Mouse (Mus musculus): ENCODE measurements around the gene Ccl17. TPM values are rescaled to one million over a fixed set of nuclear protein-coding genes. Genes with fewer than 3 reads are reported as not detected.
"Not testable (repeated sequence)": the region's sequence is repeated elsewhere in the genome, so short reads cannot be mapped to it uniquely, and the experiment has no call there.

The Ccl17 gene
- polyA plus RNA-seq, 1 experiment from 2014 or later = not detected

DNA sequence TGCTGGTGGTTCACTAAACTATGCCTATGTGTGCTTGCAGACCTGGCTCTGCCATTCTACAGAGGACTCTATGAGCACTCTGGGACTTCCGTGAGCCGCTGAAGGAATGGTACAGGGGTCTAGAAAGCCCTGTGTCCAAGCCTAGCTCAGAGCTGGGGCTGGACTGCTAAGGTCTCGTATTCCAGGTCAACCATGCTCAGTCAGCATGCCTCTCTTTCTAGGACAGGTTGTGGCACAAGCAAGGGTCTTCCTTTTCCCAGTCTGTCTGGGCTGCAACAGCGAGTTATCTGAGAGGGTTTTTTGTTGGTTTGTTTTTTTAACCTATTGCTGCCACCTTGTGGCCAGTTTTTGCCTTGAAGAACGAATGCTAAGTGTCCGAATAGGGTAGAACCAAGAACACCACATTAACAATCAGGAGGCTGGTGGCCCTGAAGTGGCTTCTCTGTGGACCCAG is 2.4 kb downstream of the Ccl17 start:
- Histone ChIP-seq H3K27ac (no peak overlapping the region), H3K27me3 (no peaks in the 10 kb centered on the region), H3K9me3 (no peaks in the 10 kb centered on the region), H3K4me1 (0 out of 2 replicates have a peak, but pooled peaks cover 3% of the 10 kb centered on the region), H3K4me2 (peak overlapping the region; percentile 47), H3K4me3 (peak overlapping the region; percentile 17; the same call in 1 of the 2 replicates), H3K36me3 (no peaks in the 10 kb centered on the region), H3K9ac (peak overlapping the region; percentile 58; the same call in 1 of the 2 replicates)
- no peak for ATAC-seq (ENCODE audit: insufficient number of reproducible peaks, insufficient read depth, low FRiP score, low TSS enrichment, low read depth)
- WGBS = 31% methylated on average over 6 of the region's 6 CpGs

DNA sequence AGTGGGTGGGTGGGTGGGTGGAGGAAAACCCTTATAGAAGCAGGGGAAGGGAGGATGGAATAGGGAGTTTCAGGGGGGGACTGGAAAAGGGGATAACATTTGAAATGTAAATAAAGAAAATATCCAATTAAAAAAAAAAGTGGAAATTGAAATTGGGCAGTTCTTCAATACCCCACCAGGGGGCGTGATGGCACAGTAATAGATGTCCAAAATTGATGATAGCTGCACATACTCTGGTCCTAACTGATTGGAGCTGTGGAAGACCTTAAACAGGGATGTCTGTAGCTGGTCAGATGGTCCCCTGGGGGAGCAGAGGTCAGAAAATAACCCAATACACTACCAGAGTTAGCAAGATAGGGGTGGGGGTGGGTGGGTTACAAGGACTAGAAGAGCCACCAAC is 4.3 kb downstream of the Ccl17 start:
- ATAC-seq (ENCODE audit: insufficient number of reproducible peaks, insufficient read depth, low FRiP score, low TSS enrichment, low read depth) = no peak
- Histone ChIP-seq H3K4me2 (no peak overlapping the region), H3K27me3 (no peaks in the 10 kb centered on the region), H3K9ac (no peak overlapping the region), H3K4me3 (no peak overlapping the region), H3K9me3 (no peaks in the 10 kb centered on the region), H3K27ac (no peak overlapping the region), H3K4me1 (0 out of 2 replicates have a peak, but pooled peaks cover 3% of the 10 kb centered on the region), H3K36me3 (no peaks in the 10 kb centered on the region)
- 0% methylated on average over 1 of the region's 1 CpGs for WGBS

DNA sequence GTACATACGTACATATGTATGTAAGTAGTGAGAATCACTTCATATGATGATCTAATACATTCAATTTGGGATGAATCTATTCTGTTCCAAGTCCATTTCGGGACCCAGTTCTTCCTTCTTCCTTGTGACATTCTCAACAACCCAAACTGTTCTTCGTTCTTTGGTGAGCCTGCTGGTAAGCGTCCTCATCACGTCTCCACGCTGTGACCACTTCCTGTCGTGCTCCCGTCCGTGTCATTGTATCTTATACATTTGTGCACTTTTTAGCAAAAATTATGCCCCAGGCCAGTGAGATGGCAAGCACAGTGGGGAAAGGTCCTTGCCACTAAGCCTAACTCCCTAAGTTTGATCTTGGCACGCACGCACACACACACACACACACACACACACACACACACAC is 7.7 kb downstream of the Ccl17 start:
- Histone ChIP-seq H3K27ac (no peak overlapping the region), H3K4me3 (no peak overlapping the region), H3K27me3 (no peaks in the 10 kb centered on the region), H3K9ac (no peak overlapping the region), H3K4me1 (no peaks in the 10 kb centered on the region), H3K9me3 (no peaks in the 10 kb centered on the region), H3K36me3 (peaks cover 20% of the 10 kb centered on the region), H3K4me2 (no peak overlapping the region)
- ATAC-seq (ENCODE audit: insufficient number of reproducible peaks, insufficient read depth, low FRiP score, low TSS enrichment, low read depth) = no peak
- WGBS = 89% methylated on average over 11 of the region's 11 CpGs

DNA sequence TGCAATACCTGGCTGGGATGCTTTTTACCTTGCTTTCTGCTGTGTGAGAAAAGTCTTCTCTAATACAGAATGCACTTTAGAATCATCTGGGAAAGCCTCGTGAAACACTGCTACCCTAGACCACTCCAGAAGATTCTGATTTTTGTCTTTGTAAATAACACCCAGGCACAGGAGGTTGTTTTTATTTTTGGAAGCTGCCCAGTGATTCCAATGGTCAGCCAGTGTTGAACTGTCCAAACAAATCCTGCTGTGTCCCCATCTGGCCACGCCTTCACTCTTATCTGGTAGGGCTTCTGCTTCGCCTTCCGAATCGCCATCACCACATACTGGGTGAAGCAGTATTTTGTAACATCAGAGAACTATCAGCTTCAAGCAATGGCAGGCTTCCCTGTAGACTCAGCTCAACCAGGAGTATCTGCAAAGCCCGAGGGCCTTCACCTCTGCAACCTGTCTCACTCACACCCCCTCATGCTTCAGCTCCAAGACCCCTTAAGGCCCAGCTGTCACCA is 9.5 kb downstream of the Ccl17 start:
- Histone ChIP-seq H3K36me3 (peaks cover 38% of the 10 kb centered on the region), H3K4me3 (no peak overlapping the region), H3K9me3 (no peaks in the 10 kb centered on the region), H3K4me1 (no peaks in the 10 kb centered on the region), H3K27me3 (no peaks in the 10 kb centered on the region), H3K27ac (no peak overlapping the region), H3K9ac (no peak overlapping the region), H3K4me2 (no peak overlapping the region)
- WGBS = 83% methylated on average over 6 of the region's 6 CpGs
- no peak for ATAC-seq (ENCODE audit: insufficient number of reproducible peaks, insufficient read depth, low FRiP score, low TSS enrichment, low read depth)

DNA sequence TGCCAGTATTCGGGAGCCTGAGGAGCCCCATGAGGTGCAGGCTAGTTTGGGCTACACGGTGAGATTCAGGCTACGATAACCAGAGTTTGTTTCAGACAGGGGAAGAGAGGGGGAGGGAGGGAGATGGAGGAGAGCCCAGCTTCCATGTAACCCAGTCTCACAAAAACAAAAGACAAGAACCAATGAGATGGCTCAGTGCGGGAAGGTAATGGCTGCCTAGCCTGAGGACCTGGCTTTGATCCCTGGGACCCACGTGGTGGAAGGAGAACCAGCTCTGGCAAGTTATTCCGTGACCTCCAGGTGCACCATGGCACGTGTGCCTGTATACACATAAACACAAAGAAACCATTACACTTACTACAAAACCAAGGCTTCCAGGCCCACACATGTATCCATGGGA is 10.3 kb downstream of the Ccl17 start:
- H3K27ac ChIP-seq = no peak overlapping the region
- no peak overlapping the region for H3K4me3 ChIP-seq
- H3K36me3 ChIP-seq = peaks cover 45% of the 10 kb centered on the region
- peak; percentile 23; the same call in 1 of the 2 replicates for ATAC-seq (ENCODE audit: insufficient number of reproducible peaks, insufficient read depth, low FRiP score, low TSS enrichment, low read depth)
- no peak overlapping the region for H3K4me2 ChIP-seq
- no peaks in the 10 kb centered on the region for H3K9me3 ChIP-seq
- H3K9ac ChIP-seq = no peak overlapping the region
- no peaks in the 10 kb centered on the region for H3K27me3 ChIP-seq
- no peaks in the 10 kb centered on the region for H3K4me1 ChIP-seq
- 64% methylated on average over 7 of the region's 7 CpGs for WGBS

DNA sequence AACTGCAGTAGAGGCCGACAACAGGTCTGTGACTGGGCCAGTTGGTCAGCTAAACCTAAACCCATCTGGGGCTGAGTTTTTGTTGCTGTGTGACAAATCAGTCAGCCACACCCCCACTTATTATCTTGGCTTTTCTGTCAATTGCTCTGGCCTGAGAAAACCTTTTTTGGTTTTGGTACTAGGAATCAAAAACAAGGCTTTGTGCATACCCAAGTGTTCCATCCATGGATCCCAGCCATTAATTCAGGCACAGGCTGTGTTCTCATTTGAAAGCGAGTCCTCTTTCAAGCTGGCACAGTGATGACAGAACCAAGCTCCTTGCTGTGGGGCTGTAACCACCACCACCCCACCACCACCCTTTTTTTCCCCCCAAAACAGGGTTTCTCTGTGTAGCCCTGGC is 11.1 kb downstream of the Ccl17 start:
- H3K27me3 ChIP-seq = no peaks in the 10 kb centered on the region
- no peak overlapping the region for H3K9ac ChIP-seq
- H3K4me2 ChIP-seq = no peak overlapping the region
- WGBS = 80% methylated on average over 2 of the region's 2 CpGs
- no peak for ATAC-seq (ENCODE audit: insufficient number of reproducible peaks, insufficient read depth, low FRiP score, low TSS enrichment, low read depth)
- H3K36me3 ChIP-seq = peaks cover 52% of the 10 kb centered on the region
- H3K9me3 ChIP-seq = no peaks in the 10 kb centered on the region
- no peaks in the 10 kb centered on the region for H3K4me1 ChIP-seq
- H3K4me3 ChIP-seq = no peak overlapping the region
- no peak overlapping the region for H3K27ac ChIP-seq

DNA sequence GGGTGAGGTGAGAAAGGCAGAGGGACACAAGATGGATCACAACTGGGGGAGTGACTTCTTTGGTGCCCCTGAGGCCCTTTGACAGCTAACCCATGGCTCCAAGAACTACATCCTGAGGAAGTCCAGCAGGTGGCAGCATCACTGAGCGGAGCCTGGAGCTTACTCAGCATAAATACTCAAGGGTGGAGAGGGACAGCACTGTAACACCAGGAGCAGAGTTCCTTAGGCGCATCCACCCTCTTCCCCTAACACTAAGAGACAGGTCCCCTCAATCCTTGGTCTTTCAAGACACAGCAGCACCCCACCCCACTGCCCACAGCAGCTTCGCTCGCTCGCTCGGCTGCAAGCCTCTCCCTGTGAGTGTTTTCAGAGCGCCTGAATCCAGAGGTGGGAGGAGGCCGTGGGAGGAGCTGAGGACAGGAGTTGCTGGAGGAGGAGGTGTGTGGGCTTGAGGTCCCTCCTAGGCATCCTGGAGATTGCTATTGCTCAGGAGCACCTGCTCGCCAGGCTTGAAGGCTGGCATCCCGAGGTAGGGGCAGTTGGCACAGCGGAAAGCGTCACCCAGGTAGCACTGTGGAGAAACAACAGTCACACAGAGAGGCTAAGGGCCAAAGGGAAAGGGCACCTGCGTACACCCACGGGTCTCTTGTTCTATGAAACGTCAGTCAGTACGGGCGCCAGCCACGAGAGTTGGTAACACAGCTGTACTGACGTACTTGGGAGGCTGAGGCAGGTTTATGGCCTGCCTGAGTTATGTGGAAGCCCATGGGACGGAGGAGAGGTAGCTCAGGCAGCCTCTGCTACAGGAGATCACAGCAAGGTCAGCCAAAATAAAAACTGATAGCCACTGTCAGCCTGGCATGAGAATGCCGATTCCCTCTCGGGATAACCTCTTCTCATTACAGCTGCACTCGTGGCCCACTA is 12.6 kb downstream of the Ccl17 start:
- Histone ChIP-seq H3K4me3 (no peak overlapping the region), H3K9me3 (no peaks in the 10 kb centered on the region), H3K27me3 (no peaks in the 10 kb centered on the region), H3K9ac (no peak overlapping the region), H3K36me3 (peaks cover 64% of the 10 kb centered on the region), H3K27ac (no peak overlapping the region), H3K4me2 (no peak overlapping the region), H3K4me1 (no peaks in the 10 kb centered on the region)
- ATAC-seq (ENCODE audit: insufficient number of reproducible peaks, insufficient read depth, low FRiP score, low TSS enrichment, low read depth) = no peak
- 83% methylated on average over 23 of the region's 23 CpGs for WGBS

DNA sequence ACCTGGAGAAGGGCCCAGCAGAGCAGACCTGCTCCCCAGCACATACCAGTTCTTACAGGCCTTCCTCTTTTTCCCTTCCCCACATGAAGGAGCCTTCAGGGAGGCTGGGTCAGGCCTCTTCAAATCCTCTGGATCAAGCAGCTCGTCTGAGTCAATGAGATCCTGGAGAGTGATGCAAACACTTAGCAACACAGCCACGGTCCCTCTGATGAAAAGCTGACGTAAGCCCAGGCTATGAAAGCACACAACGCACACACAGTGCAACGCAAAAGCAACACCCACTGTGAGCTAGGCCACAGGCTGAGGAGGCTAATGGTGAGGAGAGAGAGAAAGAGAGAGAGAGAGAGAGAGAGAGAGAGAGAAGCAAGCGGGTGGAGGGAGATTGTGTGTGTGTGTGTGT is 14.9 kb downstream of the Ccl17 start:
- peaks cover 81% of the 10 kb centered on the region for H3K36me3 ChIP-seq
- 87% methylated on average over 6 of the region's 6 CpGs for WGBS

DNA sequence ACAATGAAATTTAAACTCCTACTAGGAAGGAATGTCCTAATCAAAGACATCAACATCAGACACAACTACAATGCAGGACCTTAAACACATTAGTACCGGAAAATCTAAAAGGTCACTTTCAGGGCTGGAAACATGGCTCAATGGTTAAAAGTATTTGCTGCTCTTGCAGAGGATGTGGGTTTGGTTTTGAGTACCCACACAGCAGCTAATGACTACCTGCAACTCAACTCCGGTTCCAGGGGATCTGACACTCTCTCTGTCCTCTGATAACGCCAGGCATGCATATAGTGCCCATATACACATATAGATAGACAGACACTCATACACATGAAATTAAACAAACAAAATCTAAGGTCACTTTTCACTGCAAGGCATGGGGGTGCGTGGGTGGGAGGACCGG is 16.0 kb downstream of the Ccl17 start:
- Histone ChIP-seq H3K27me3 (no peaks in the 10 kb centered on the region), H3K9me3 (no peaks in the 10 kb centered on the region), H3K27ac (no peak overlapping the region), H3K4me3 (no peak overlapping the region), H3K4me1 (no peaks in the 10 kb centered on the region), H3K9ac (no peak overlapping the region), H3K4me2 (no peak overlapping the region), H3K36me3 (peaks cover 84% of the 10 kb centered on the region)
- WGBS = 93% methylated on average over 5 of the region's 5 CpGs
- no peak for ATAC-seq (ENCODE audit: insufficient number of reproducible peaks, insufficient read depth, low FRiP score, low TSS enrichment, low read depth)

More for the DNA sequence above, 14.9 kb downstream of the Ccl17 start:
- Histone ChIP-seq H3K4me3 (no peak overlapping the region), H3K9ac (no peak overlapping the region), H3K27ac (no peak overlapping the region), H3K4me1 (no peaks in the 10 kb centered on the region), H3K9me3 (no peaks in the 10 kb centered on the region), H3K4me2 (no peak overlapping the region), H3K27me3 (no peaks in the 10 kb centered on the region)
- ATAC-seq (ENCODE audit: insufficient number of reproducible peaks, insufficient read depth, low FRiP score, low TSS enrichment, low read depth) = no peak

DNA sequence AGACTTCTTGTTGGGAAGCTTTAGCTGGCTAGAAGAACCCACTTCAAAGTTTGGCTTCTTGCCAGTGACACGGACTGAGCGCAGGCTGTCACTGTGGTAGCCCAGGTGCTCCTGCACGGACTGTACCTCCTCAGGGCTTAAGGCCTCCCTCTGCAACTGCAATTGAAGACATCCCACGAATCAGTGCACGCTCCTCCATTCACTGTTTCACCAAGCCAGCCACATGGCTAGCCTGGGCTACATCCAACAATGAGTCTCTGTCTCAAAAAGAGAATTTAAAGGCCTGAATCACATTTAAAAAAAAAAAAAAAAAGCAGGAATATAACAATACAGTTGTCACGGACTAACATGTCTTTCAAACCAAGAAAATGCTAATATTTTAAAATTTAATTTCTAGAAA is 18.0 kb downstream of the Ccl17 start:
- Histone ChIP-seq H3K4me1 (no peaks in the 10 kb centered on the region), H3K4me2 (no peak overlapping the region), H3K9ac (no peak overlapping the region), H3K4me3 (no peak overlapping the region), H3K27ac (no peak overlapping the region), H3K9me3 (no peaks in the 10 kb centered on the region), H3K27me3 (no peaks in the 10 kb centered on the region), H3K36me3 (peaks cover 78% of the 10 kb centered on the region)
- ATAC-seq (ENCODE audit: insufficient number of reproducible peaks, insufficient read depth, low FRiP score, low TSS enrichment, low read depth) = no peak
- WGBS = 86% methylated on average over 6 of the region's 6 CpGs

DNA sequence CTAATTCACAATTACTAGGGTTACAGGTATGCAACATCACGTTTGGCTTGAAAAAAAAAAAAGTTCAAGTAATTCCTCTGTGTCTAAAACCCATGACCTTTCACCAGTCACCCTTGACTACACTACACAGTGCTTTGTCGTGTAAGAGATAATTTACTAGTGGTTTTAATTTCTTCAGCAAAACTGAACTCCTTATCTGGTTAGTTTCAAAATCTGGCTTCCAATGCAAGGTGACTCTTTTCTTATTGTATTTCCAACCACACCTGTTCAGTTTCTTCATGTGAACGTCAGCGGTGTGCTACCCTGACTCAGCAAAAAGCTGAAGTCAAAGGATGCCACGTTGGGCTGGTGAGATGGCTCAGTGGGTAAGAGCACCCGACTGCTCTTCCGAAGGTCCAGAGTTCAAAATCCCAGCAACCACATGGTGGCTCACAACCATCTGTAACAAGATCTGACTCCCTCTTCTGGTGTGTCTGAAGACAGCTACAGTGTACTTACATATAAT is 23.7 kb downstream of the Ccl17 start:
- H3K27me3 ChIP-seq; H3K27ac ChIP-seq; ATAC-seq (ENCODE audit: insufficient number of reproducible peaks, insufficient read depth, low FRiP score, low TSS enrichment, low read depth); H3K4me3 ChIP-seq; H3K9me3 ChIP-seq; H3K4me2 ChIP-seq; H3K9ac ChIP-seq: not testable (repeated sequence)
- WGBS = 77% methylated on average over 7 of the region's 7 CpGs
- peaks cover 14% of the 10 kb centered on the region for H3K4me1 ChIP-seq
- peaks cover 27% of the 10 kb centered on the region for H3K36me3 ChIP-seq

DNA sequence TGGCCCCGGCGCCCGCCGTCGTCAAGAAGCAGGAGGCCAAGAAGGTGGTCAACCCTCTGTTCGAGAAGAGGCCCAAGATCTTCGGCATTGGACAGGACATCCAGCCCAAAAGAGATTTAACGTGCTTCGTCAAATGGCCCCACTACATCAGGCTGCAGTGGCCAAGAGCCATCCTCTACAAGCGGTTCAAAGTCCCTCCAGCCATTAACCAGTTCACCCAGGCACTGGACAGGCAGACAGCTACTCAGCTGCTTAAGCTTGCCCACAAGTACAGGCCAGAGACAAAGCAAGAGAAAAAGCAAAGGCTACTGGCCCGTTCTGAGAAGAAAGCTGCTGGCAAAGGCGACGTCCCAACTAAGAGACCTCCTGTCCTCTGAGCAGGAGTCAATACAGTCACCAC is 25.5 kb downstream of the Ccl17 start:
- H3K27ac ChIP-seq; H3K9me3 ChIP-seq; H3K4me3 ChIP-seq; H3K4me2 ChIP-seq; H3K9ac ChIP-seq; H3K27me3 ChIP-seq; ATAC-seq (ENCODE audit: insufficient number of reproducible peaks, insufficient read depth, low FRiP score, low TSS enrichment, low read depth): not testable (repeated sequence)
- H3K4me1 ChIP-seq = peaks cover 18% of the 10 kb centered on the region
- WGBS = 93% methylated on average over 13 of the region's 13 CpGs
- peaks cover 15% of the 10 kb centered on the region for H3K36me3 ChIP-seq
